Mouse (Mus musculus) T-cell, adult 2 months (primary cell): ENCODE results near the gene Eef1akmt3.
"Not testable (repeated sequence)": the region's sequence is repeated elsewhere in the genome, so short reads cannot be mapped to it uniquely, and the experiment has no call there.

Experiments
- DNase-seq: peaks from one replicate; pipeline ENCODE4 v3.0.0; 2022; ENCODE audit warnings: low spot score

The Eef1akmt3 gene

DNA sequence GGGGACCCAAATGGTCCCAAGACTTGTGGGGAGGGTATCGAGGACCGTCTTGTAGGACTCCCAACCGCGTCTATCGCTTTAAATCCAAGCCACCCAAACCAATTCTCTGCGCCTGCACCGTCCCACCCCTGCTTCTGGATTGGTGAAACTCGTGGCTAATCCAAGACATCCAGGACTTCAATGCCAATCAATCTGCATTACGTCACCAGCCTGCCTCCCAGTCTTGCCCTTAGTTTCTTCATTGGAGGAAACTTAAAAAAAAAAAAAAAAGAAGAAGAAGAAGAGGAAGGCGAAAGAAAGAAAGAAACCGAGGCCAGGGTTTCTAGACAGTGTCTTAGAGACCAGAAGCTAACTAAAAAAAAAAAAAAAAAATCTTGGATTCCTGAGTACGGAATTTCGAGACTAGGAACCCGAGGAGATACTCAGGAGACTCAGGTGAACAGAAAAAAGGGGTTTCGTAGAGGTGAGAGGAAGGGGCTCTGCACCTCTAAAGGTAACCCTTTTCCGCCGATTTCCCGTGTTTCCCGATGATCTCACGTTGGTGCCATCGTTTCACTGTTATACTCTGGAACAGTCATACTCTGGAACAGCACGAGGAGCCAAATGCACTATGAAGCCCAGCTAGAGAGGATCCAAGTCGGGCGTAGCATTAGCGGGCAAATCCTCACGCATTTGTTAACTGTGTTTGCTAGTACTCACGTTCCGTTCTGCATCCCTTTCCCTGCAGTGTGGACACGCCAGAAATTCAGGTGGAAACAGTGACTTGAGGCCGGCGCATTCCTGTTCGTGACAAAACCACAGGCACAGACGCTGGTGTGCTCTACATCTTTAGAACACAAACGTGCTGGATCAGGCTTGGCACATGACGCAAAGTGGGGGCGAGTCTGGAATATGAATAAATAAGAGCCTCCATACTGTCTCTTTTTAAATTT is 29.1 kb upstream of the Eef1akmt3 start, which contains the start of gene Tspan31:
Gene Tspan31 (minus strand): TSS at position 75 of the 932 bp plus-strand sequence.
- DNase-seq, result peak; percentile 62

DNA sequence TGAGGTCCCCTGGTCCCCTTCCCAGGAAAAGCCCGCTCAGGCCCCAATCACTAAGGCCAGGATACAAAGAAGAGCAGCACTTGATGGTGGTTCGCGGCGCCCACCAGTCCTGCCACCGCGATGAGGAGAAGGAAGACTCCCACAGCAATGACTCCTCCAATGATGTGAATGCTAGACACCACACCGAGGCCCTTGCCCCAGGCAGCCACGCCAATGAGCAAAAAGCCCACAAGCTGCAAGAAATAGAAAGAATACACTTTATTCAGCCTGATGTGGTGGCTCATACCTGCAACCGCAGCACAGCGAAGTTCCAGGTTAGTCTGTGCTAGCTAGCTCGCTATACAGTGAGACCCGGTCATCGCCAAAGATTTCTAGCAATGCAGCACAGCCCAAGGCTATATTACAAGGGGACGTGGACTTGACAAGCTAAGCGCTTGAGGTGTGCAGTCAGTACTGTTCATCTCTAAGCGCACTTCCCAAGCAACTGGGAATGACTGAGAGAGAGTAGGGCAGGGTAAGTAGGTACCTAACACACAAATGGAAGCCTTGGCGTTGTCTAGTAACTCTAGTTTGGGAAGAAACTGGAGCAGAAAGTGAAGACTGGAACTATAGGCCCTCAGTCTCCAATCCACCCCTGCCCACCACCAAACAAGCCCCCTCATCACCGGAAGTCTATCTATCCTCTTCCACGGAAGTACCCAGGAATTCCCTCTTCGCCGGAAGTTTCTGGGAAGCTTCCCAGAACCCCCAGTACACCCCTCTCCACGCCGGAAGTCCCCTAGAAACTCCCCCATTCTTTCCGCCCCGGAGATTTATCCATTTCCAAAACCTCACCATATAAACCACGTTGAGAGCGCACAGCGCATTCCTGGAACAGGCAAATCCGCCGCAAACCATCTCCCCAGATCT is 28.2 kb upstream of the Eef1akmt3 start:
- no peak for DNase-seq

DNA sequence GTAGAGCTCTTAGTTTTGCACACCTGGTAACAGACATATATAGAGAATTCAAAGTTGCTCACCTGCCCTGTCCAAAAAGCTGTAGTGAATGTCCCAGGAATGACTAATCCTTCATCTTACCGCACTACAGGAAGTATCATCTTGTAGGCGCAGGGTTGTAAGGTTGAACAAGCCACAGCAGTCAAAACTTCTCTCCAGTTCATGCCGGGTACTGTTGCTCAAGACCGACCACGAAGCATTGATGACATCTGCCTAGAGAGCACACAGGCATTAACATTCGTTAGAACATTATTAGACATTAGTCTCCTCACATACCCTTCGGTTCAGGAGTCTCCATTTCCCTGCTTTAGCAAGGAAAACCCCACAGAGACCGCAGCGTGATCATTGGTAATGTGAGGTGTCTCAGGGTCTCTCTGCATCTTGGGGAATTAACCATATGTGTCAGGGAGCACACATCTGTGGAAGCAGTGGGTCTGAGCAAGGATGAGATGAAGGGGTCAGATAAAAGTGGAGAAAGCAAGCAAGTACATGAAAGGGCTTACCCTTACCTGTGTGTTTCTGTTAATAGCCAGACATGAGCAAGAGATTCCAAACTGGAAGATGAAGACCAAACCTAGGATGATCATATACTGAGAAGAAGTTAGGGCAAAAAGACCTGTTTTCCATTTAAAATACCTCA is 27.2 kb upstream of the Eef1akmt3 start:
- DNase-seq, result no peak

DNA sequence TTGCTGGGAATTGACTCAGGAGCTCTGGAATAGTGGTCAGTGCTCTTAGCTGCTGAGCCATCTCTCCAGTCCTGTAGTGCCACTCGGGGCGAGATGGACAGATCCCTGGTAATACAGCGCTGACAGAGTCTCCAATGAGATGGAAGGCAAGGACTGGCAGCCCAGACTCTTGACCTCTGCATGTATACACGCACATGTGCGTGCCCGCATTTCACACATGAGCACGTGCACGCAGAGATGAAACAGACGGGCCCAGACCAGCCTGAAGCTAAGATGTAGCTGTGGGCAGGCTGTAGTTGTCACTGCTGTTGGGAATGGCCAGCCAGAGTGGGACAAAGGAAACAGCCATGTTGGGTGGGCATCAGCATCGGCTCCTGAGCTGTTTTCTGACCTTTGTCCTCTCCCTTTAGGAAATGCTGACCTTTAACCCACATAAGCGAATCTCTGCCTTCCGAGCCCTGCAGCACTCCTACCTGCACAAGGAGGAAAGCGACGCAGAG is 25.3 kb upstream of the Eef1akmt3 start:
- no peak for DNase-seq

DNA sequence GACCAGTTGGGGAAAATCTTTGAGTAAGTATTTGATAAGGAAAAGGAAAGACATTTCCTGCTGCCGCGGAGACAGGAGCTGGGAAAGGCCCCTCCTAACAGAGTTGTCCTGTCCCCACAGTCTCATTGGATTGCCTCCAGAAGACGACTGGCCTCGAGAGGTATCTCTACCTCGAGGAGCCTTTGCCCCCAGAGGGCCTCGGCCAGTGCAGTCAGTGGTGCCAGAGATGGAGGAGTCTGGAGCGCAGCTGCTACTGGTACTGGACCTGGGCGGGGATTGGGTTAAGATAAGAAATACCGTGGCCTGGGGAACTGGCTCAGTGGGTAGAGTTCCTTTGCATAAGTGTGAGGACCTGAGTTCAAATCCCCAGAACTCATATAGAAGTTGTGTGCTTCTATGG is 24.7 kb upstream of the Eef1akmt3 start:
- DNase-seq, result no peak

DNA sequence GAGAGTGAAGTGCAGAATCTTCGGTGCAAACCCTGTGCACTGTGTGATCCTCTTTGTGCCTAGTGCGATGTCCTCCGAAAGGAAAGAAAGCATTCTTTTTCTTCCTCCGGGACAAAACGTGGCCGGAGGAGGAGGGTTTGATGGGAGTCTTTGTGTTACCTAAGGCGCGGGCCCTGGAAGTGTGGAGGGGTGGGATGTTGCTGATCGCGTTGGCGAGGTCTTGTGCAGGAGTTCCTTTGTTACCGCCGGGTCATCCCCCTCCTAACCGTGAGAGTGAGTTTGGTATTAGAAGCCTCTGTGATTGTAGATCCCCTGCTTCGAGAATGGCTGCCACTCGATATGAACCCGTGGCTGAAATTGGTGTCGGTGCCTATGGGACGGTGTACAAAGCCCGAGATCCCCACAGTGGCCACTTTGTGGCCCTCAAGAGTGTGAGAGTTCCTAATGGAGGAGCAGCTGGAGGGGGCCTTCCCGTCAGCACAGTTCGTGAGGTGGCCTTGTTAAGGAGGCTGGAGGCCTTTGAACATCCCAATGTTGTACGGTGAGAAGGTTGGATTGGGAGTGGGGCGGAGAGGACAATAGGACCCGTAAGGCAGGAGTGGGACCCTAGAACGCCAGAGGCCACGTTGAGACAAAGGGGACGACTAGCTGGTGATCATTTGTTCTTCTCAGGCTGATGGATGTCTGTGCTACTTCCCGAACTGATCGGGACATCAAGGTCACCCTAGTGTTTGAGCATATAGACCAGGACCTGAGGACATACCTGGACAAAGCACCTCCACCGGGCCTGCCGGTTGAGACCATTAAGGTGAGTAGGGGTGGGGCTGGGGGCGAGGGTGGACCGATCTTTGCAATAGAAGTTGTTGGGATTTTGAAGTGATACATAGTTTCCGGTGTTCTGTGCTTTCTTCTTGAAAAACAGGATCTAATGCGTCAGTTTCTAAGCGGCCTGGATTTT is 22.9 kb upstream of the Eef1akmt3 start:
- no peak for DNase-seq

DNA sequence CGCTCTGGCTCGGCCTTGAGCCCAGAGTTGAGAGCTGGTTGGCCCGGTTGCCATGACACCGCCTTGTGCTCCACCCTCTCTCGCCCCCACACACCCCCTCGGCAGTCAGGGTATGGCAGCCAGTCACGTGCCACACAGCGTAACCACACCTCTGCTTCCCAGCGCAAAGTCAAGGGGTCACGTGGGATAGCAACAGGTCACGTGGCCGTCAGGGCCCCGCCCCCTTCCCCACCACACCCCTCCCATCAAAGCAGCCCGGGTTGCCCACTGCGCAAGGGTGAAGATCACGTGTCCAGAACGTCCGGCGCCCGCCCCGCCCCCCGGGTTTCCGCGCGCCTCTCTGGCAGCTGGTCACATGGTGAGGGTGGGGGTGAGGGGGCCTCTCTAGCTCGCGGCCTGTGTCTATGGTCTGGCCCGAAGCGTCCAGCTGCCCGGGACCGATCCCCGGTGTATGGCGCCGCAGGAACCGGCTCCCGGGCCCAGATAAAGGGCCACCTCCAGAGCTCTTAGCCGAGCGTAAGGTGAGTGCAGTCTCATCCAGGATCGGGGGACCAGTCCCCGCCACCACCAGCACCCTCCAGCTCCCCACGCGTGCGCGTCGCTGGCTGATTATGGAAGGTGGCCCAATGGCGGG is 22.0 kb upstream of the Eef1akmt3 start, which contains the start of gene Cdk4:
Gene Cdk4 (plus strand): TSS at position 296 of the 634 bp plus-strand sequence.
- DNase-seq, result peak; percentile 97

DNA sequence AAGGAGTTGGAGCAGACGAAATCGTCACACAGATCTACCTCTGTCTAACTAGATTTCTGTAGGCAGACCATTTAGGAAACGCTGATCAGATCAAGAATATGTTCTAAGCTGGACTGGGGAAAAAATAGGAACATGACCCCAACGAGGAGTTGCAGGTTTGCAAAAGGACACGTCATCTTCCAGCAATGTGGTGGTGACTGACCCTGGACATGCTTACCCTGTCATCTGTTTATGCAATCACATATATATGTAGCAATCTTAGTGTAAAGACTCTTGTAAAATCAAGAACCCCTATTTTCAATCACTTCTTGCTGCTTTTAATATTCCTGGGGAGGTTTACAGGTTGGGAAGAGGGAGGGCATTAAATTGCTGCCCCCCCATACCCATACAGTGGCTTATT is 21.2 kb upstream of the Eef1akmt3 start:
- no peak for DNase-seq

DNA sequence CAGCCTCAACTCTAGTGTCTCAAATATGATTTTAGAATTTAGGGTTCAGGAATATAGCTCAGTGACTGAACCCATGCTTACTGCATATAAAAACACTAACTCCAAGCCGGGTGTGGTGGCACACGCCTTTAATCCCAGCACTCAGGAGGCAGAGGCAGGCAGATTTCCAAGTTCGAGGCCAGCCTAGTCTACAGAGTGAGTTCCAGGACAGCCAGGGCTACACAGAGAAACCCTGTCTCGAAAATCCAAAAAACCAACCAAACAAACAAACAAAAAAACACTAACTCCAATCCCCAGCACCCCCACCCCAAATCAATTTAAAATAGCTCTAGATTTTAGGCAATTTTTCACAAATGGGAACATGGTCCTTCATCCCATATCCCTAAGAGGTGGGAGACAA is 20.8 kb upstream of the Eef1akmt3 start:
- DNase-seq, result not testable (repeated sequence)

DNA sequence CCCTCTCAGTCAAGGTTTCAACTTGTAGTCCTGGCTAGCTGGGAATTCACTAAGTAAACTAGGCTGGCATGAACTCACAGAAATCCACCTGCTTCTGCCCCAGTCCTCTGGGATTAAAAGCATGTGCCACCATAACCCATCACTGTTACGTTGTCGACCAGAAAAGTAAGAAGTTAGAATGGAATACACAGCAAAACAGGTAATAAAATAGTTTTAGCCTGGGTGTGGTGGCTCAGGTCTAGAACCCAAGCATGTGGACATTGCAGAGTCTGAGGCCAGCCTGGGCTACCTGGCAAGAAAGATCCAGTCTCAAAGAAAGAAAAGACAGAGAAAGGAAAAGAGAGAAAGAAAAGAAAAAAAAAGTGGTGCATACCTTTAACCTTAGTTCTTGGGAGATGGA is 20.2 kb upstream of the Eef1akmt3 start:
- no peak for DNase-seq

DNA sequence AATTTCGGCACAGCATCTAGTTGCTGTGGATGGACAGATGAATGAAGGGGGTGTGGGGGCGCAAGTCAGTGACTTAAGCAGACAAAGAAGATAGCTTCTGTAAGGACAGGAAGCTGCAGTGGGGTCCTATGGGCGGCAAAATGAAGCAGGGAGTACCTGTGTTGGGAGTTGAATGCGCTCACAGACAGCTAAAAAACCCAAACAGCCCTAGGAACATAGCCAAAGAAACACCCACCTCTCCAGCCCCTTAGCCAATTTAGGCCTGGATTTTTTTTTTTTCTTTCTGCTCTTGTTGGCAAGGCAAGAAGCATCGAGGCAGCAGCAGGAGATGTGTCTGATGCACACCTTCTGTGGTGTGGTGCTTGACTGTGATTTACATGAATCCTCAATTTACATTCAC is 19.8 kb upstream of the Eef1akmt3 start:
- no peak for DNase-seq

DNA sequence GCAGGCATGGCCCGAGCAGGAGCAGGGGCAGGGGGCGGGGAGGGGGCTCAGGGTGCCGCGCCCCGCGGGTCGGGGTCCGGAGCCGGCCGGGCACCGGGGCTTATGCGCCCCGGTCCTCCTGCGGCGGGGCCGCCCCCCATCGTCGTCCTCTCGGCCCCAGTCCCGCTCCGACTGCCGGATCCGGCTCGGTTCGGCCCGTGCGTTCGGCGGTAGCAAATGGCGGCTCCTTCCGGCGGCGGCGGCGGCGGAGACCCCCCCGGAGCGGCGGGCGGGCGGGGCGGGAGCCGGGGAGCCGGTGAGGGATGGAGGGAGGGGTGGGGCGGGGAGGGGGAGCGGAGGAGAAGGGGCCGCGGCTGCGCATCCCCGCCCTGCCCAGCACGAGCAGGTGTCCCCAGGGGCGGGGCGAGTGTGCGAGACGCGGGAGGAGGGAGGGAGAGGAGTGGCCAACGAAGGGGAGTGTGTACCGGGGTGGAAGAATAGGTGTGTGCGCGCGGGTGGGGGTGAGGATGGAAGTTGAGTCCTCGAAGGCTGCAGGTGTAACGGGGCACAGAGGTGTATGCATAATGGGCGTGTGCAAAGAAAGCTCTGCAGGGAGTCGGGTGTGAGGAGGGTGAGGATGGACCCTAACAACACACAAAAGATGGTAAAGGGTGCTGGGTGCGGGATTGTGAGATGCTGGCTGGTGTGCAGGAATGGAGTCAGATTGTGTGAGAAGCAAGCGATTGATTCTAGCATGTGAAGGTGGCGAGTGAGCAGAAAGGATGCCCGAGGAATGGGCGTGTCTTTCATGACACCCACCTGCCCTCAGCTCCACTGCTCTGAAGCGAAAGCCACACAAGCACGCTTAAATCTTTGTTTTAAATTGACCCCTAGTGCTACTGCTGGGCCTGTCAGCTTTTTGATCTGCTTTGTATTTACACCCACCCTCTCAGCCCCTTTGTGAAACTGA is 18.9 kb upstream of the Eef1akmt3 start, which contains the start of gene March9:
Gene March9 (minus strand): TSS at position 217 of the 949 bp plus-strand sequence.
- peak; percentile 73 for DNase-seq

DNA sequence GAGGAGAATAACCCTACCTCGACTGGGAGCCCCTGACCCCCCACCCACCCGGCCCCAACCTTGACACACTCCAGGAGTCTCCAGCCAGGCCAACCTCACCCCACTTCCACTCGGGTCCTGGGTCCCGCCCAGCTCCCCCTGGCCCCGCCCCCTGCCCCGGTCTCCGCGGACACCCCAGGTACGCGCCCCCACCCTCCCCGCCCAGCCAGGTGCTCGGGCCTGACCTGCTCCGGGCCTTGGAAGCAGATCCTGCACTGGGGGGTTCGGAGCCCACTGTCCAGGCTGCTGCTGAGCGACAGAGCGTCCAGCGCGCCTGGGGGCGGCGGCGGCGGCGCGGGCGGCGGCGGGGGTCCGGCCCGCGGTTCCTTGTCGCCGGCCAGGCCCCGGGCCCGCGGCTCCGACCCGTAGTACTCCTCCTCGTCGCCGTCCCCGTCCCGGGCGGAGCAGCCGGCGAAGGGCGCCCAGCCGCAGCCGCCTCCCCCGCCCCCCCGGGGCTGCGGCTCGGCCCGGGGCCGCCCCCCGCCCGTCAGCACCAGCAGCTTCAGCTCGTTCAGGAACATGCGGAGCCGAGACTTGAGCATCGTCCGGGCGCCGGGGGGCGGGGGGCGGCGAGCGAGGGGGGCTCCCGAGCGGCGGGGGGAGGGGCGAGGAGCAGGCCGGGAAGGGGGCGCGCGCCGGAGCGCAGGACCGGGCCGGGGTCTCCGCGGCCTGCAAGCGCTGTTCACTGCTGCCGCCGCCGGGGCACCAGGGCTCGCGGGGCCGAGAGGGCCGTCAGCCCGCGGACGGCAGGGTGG is 18.1 kb upstream of the Eef1akmt3 start:
- no peak for DNase-seq

DNA sequence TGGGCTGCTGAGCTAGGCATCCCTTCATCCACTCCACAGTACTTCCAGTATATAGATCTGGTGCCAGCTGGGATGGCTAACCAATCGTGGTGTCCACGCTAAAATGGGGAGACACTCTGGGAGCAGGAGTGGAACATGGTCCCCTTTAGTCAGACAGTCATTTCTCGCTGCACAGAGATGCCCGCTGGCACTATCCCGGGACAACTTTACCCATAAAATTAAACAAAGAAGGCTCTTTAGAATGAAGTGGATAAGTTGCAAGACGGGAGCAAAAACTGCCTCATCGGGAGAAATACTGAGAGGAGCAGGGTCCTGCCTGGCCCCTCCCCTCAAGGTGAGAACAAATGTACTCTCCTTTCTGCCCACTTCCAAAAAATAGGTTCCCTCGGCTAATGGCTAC is 17.4 kb upstream of the Eef1akmt3 start:
- no peak for DNase-seq

DNA sequence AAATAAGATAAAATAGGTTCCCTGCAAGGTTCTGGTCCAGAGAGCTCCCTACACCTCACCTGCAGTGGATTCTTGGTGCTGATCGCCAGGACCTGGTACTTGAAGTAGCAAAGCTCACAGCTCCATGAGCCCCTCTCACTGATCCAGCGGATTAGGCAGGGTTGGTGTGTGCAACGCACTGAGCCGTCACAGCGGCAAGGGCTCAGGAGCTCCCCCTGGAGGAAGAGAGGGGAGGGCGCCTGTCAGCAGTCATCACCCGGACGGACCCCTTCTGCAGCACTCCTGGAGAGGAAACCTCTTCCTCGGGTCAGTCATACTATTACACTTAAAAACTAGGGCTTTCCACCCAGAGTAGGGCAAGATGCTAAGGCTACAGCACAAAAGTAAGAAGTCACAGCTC is 16.8 kb upstream of the Eef1akmt3 start:
- DNase-seq, result peak; percentile 79

DNA sequence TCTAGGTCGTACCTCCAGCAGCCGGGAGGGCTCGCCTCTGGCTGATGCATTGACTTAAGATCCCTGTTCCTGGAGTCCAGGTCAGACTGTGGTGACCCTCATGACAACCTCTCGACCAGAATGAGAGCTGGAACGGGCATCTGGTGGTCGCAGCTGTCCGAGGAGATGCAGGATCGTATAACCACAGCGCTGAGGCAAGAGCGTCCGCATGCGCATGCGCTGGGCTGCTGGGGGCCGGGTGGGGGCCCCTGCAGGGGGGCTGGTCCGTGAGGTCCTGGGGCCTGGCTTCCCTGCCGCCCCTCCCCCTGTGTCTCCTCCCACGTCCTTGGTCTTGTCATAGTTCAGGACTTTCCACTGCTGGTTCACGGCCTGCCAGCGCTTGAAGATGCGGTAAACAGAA is 15.2 kb upstream of the Eef1akmt3 start:
- no peak for DNase-seq

DNA sequence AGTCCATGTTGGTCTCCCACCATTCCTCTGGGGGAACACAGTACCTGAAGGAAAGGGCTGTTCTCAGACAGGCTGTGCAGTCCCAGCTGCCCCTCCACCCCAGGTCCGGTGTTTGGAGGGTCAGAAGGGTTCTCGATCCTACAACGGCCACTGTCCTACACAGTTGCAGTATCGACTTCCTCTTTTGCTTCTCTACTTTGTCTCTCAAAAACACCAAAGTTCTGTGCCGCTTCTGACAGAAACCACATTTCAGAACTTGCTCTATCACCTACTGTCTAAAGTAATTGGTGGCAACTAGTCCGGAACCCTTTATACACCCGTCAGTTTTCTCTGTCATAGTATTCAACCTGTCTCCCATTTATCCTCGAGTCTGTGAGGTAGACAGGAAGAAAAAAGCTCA is 14.1 kb upstream of the Eef1akmt3 start:
- DNase-seq, result no peak

DNA sequence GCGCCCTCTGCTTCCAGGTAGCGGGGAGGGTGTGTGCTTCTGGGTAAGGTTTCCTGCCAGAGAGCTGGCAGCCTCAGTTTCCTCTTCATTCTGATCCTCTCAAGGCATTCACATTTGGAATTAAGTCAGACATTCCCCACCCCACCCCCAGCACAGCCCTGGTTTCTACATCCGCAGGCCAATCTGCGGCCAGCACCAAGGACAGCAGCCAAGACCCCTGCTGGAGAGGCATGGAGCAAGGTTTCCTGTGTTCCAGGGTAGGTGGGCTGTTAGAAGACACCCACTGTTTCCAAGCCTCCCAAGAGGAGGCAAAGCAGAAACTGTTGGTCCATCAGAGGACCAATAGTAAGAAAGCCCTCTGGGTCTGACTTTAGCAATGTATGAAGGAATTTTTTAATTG is 13.3 kb upstream of the Eef1akmt3 start:
- DNase-seq, result no peak
